Mouse (Mus musculus) CH12.LX (cell line): ENCODE measurements around the gene Gm9803.
"Not testable (repeated sequence)": the region's sequence is repeated elsewhere in the genome, so short reads cannot be mapped to it uniquely, and the experiment has no call there.

Experiments used
- CTCF ChIP-seq, 2 experiments: IDR thresholded peaks in 1 of 2; conservative IDR thresholded peaks in 1 of 2; 2 replicates each; pipeline ENCODE4 v1.5.1; 2011 to 2012; ENCODE audit warnings: low read depth in 2 of 2, low read length in 2 of 2, improper control_type of control experiment in 1 of 2, inconsistent platforms in 1 of 2, mild to moderate bottlenecking in 1 of 2, moderate library complexity in 1 of 2
- MAX ChIP-seq: IDR thresholded peaks from 2 replicates; pipeline ENCODE4 v1.6.1; 2011; ENCODE audit warnings: low read length, improper control_type of control experiment
- POLR2A ChIP-seq: IDR thresholded peaks from 2 replicates; pipeline ENCODE4 v1.6.1; 2011; ENCODE audit warnings: low read depth, mild to moderate bottlenecking, improper control_type of control experiment, low read length
- USF2 ChIP-seq: conservative IDR thresholded peaks from 2 replicates; pipeline ENCODE4 v1.6.1; 2011; ENCODE audit warnings: low read depth, low read length, improper control_type of control experiment

DNA sequence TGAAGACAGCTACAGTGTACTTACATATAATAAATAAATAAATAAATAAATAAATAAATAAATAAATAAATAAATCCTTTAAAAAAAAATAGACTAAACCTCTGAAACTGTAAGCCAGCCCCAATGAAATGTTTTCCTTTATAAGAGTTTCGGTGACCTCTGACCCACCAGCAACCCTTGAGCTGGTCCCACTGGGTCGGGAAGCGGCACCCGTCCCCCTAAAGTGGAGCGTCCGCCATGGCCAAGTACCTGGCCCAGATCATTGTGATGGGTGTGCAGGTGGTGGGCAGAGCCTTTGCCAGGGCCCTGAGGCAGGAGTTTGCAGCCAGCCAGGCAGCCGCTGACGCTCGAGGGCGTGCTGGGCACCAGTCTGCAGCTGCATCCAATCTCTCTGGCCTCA is at the start of gene Gm9803:
- TF ChIP-seq USF2; POLR2A; CTCF (conservative IDR thresholded peaks at IDR 0.05 in 1 of 2, IDR thresholded peaks at IDR 0.05 in 1 of 2; ENCODE audit: low read depth in 2 of 2, low read length in 2 of 2); MAX: not testable (repeated sequence)
